Mouse (Mus musculus) liver, adult 2 months (tissue): ENCODE measurements at regions not wholly inside any gene's neighbourhood (a gene's known extent, or its start where the extent isn't known, plus 50 kb on each side); places are given as distances from the start of the nearest gene placed in this dataset.

Experiments
- CTCF ChIP-seq: fragments of 200-500 bp; IDR thresholded peaks from 2 replicates; pipeline ENCODE4 v1.5.1; 2011; ENCODE audit warnings: low read depth, low read length, control low read depth
- POLR2A ChIP-seq: fragments of 200-500 bp; IDR thresholded peaks from 2 replicates; pipeline ENCODE4 v1.6.1; 2011; ENCODE audit warnings: low read length, control low read depth; ENCODE audit not compliant: insufficient read depth; ENCODE audit errors: extremely low read depth

GRCm38 (mm10) chr1:107837877-107838276, 248.1 kb downstream of the Serpinb8 start:
- no peak for TF ChIP-seq CTCF
- TF ChIP-seq POLR2A, result no peak
